ENCODE assay signal across 8 mouse cellular contexts in genomic region chr7:132930850-132931559, GRCm38 (mm10). TPM values are rescaled to one million over a fixed set of nuclear protein-coding genes. Genes with fewer than 3 reads are reported as not detected.
A peak's percentile ranks its signal among the peaks of the same experiment; 100 is the strongest.
DNase-seq lines count a peak whose midpoint lies in the region; ATAC-seq and TF ChIP-seq lines count a peak whose summit lies in the region.

Zranb1 (plus strand) TSS chr7:132931142.

- peak; percentile 99 for DNase-seq in MEL (ENCODE audit: low read depth, low spot score)
- peak; percentile 99 for DNase-seq in cerebellum, adult 2 months
- DNase-seq in forebrain, postnatal 0 days, result peak; percentile 98
- DNase-seq in heart, postnatal 4 days, result peak; percentile 99
- peak; percentile 98 to 99 for DNase-seq in layer of hippocampus, adult 8-10 months (ENCODE audit: low spot score in 2 of 2)
- peak; percentile 97 for DNase-seq in ovary, adult 18-20 months (ENCODE audit: low spot score)
- peak; percentile 98 for DNase-seq in thymus, postnatal 0 days (ENCODE audit: low spot score)

- peak within 1 kb of the TSS; percentile 68 for H3K27ac ChIP-seq in MEL (ENCODE audit: control insufficient read depth, low read depth, low read length)
- peak within 1 kb of the TSS; percentile 83 for H3K27ac ChIP-seq in cerebellum, adult 2 months (ENCODE audit: insufficient read depth, low read length)
- peak within 1 kb of the TSS; percentile 98 for H3K27ac ChIP-seq in forebrain, postnatal 0 days (ENCODE audit: low read depth, low read length)
- H3K27ac ChIP-seq in lung, embryonic 15.5 days, result peak within 1 kb of the TSS; percentile 98

- H3K4me3 ChIP-seq in MEL (ENCODE audit: control insufficient read depth in 1 of 2, insufficient read depth in 1 of 2, low read depth in 2 of 2, low read length in 2 of 2), result peak within 1 kb of the TSS; percentile 88 to 94
- H3K4me3 ChIP-seq in cerebellum, adult 2 months (replicated peaks; ENCODE audit: insufficient read depth, low read depth, low read length), result peak within 1 kb of the TSS; percentile 91
- H3K4me3 ChIP-seq in forebrain, postnatal 0 days (ENCODE audit: low read depth, low read length), result peak within 1 kb of the TSS; percentile 98
- peak within 1 kb of the TSS; percentile 88 for H3K4me3 ChIP-seq in lung, embryonic 15.5 days

- peak within 1 kb of the TSS; percentile 89 for H3K9ac ChIP-seq in MEL (ENCODE audit: control insufficient read depth, low read depth, low read length, poor library complexity, severe bottlenecking)
- H3K9ac ChIP-seq in forebrain, postnatal 0 days, result peak within 1 kb of the TSS; percentile 89
- peak within 1 kb of the TSS; percentile 87 for H3K9ac ChIP-seq in lung, embryonic 15.5 days

- H3K4me2 ChIP-seq in forebrain, postnatal 0 days (ENCODE audit: low read depth), result peak within 1 kb of the TSS; percentile 70
- H3K4me2 ChIP-seq in lung, embryonic 15.5 days, result peak within 1 kb of the TSS; percentile 70

- H3K9me3 ChIP-seq in MEL (replicated peaks; ENCODE audit: insufficient read depth, low read length), result no peaks in the 10 kb centered on the region
- no peaks in the 10 kb centered on the region for H3K9me3 ChIP-seq in forebrain, postnatal 0 days (ENCODE audit: low read length)
- H3K9me3 ChIP-seq in lung, embryonic 15.5 days, result no peaks in the 10 kb centered on the region

- no peak for TF ChIP-seq RAD21 in MEL (IDR thresholded peaks at IDR 0.05; ENCODE audit: low read depth, low read length)

- ATAC-seq in forebrain, postnatal 0 days, result peak; percentile 99
- peak; percentile 100 for ATAC-seq in lung, embryonic 15.5 days (ENCODE audit: borderline replicate concordance, extremely low read depth, low FRiP score, low TSS enrichment)

- no peak for TF ChIP-seq EP300 in MEL (IDR thresholded peaks at IDR 0.05; ENCODE audit: low read depth in 1 of 2, low read length in 2 of 2)

- peaks cover 37% of the 10 kb centered on the region for H3K79me2 ChIP-seq in MEL (ENCODE audit: control insufficient read depth, insufficient read depth, low read length, poor library complexity)

- H3K4me1 ChIP-seq in MEL (ENCODE audit: control insufficient read depth in 1 of 2, insufficient read depth in 2 of 2, low read length in 2 of 2), result peaks cover 6 to 19% of the 10 kb centered on the region in 2 experiments; a peak in 3 of 4 replicates
- no peaks in the 10 kb centered on the region for H3K4me1 ChIP-seq in cerebellum, adult 2 months (ENCODE audit: control insufficient read depth, insufficient read depth, low read length)
- H3K4me1 ChIP-seq in forebrain, postnatal 0 days (ENCODE audit: insufficient read depth), result peaks cover 16% of the 10 kb centered on the region
- H3K4me1 ChIP-seq in lung, embryonic 15.5 days, result peaks cover 11% of the 10 kb centered on the region

- WGBS in cerebellum, adult 2 months, result under 1% methylated on average over 90 of the region's 93 CpGs
- WGBS in forebrain, postnatal 0 days, result 5% methylated on average over 85 of the region's 93 CpGs
- WGBS in lung, embryonic 15.5 days, result 2% methylated on average over 77 of the region's 93 CpGs

- peak; percentile 83 to 94 for TF ChIP-seq POLR2A in MEL (IDR thresholded peaks at IDR 0.05; ENCODE audit: control insufficient read depth in 1 of 2, insufficient read depth in 1 of 2, low read depth in 1 of 2, low read length in 2 of 2, poor library complexity in 1 of 2)
- peak; percentile 76 for TF ChIP-seq POLR2A in cerebellum, adult 2 months (IDR thresholded peaks at IDR 0.05; ENCODE audit: borderline replicate concordance, insufficient read depth, low read length)

- H3K27me3 ChIP-seq in MEL (ENCODE audit: control insufficient read depth in 1 of 2, insufficient read depth in 2 of 2, low read length in 2 of 2), result no peaks in the 10 kb centered on the region
- no peaks in the 10 kb centered on the region for H3K27me3 ChIP-seq in cerebellum, adult 2 months (ENCODE audit: control insufficient read depth, insufficient read depth, low read length)
- no peaks in the 10 kb centered on the region for H3K27me3 ChIP-seq in forebrain, postnatal 0 days (ENCODE audit: insufficient read depth, low read length)
- no peaks in the 10 kb centered on the region for H3K27me3 ChIP-seq in lung, embryonic 15.5 days

- no peak for TF ChIP-seq CTCF in MEL (IDR thresholded peaks at IDR 0.05 in 2 of 3, conservative IDR thresholded peaks at IDR 0.05 in 1 of 3; ENCODE audit: control insufficient read depth in 1 of 3, insufficient read depth in 1 of 3, low read depth in 2 of 3, low read length in 3 of 3, poor library complexity in 1 of 3, severe bottlenecking in 1 of 3)
- no peak for TF ChIP-seq CTCF in cerebellum, adult 2 months (IDR thresholded peaks at IDR 0.05; ENCODE audit: borderline replicate concordance, insufficient read depth, low read depth, low read length)
- TF ChIP-seq CTCF in forebrain, postnatal 0 days (IDR thresholded peaks at IDR 0.05; ENCODE audit: low read depth), result no peak

- H3K36me3 ChIP-seq in MEL (ENCODE audit: control insufficient read depth in 1 of 2, insufficient read depth in 2 of 2, low read length in 2 of 2), result peaks cover 0 to 24% of the 10 kb centered on the region in 2 experiments; a peak in 2 of 4 replicates
- H3K36me3 ChIP-seq in forebrain, postnatal 0 days (ENCODE audit: insufficient read depth), result no peaks in the 10 kb centered on the region
- no peaks in the 10 kb centered on the region for H3K36me3 ChIP-seq in lung, embryonic 15.5 days

TF ChIP-seq in MEL, 35 proteins besides CTCF, POLR2A, EP300 and RAD21 (continues in another document):
- TF ChIP-seq GABPA (IDR thresholded peaks at IDR 0.05; ENCODE audit: low read depth, low read length), result no peak
- peak; percentile 44; the same call in 1 of the 2 replicates for TF ChIP-seq MAZ (IDR thresholded peaks at IDR 0.05; ENCODE audit: low read depth, low read length)
- TF ChIP-seq ZC3H11A (IDR thresholded peaks at IDR 0.05; ENCODE audit: low read depth, low read length), result no peak
- peak; percentile 39; the same call in 1 of the 2 replicates for TF ChIP-seq E2F4 (IDR thresholded peaks at IDR 0.05; ENCODE audit: borderline replicate concordance, low read depth, low read length)
- TF ChIP-seq ETS1 (IDR thresholded peaks at IDR 0.05; ENCODE audit: low read depth, low read length), result peak; percentile 61
- peak; percentile 94 for TF ChIP-seq HCFC1 (IDR thresholded peaks at IDR 0.05; ENCODE audit: low read depth, low read length)
- TF ChIP-seq MYB (IDR thresholded peaks at IDR 0.05; ENCODE audit: low read depth, low read length), result no peak
- TF ChIP-seq USF1 (IDR thresholded peaks at IDR 0.05; ENCODE audit: low read depth, low read length), result peak; percentile 47; the same call in 1 of the 2 replicates
- TF ChIP-seq TBP (IDR thresholded peaks at IDR 0.05; ENCODE audit: low read depth, low read length), result peak; percentile 76
- peak; percentile 93 for TF ChIP-seq MXI1 (IDR thresholded peaks at IDR 0.05; ENCODE audit: low read depth, low read length)
- TF ChIP-seq MAFK (IDR thresholded peaks at IDR 0.05; ENCODE audit: borderline replicate concordance, low read depth, low read length), result no peak
- peak; percentile 79 for TF ChIP-seq MYC (IDR thresholded peaks at IDR 0.05; ENCODE audit: low read depth, low read length)
- peak; percentile 68 for TF ChIP-seq TCF12 (IDR thresholded peaks at IDR 0.05; ENCODE audit: low read depth, low read length)
- no peak for TF ChIP-seq SMC3 (IDR thresholded peaks at IDR 0.05; ENCODE audit: low read depth, low read length)
- TF ChIP-seq MEF2A (IDR thresholded peaks at IDR 0.05; ENCODE audit: extremely low read depth, insufficient replicate concordance, low read depth, low read length, poor library complexity, severe bottlenecking), result peak; percentile 15; the same call in 1 of the 2 replicates
- TF ChIP-seq UBTF (IDR thresholded peaks at IDR 0.05; ENCODE audit: borderline replicate concordance, insufficient read depth, low read depth, low read length), result no peak
- no peak for TF ChIP-seq ZKSCAN1 (IDR thresholded peaks at IDR 0.05; ENCODE audit: low read depth, low read length)
- peak; percentile 82 for TF ChIP-seq POLR2AphosphoS2 (IDR thresholded peaks at IDR 0.05; ENCODE audit: low read length)
- peak; percentile 63; the same call in 1 of the 2 replicates for TF ChIP-seq NRF1 (IDR thresholded peaks at IDR 0.05; ENCODE audit: insufficient read depth, low read depth, low read length, poor library complexity, severe bottlenecking)
- no peak for TF ChIP-seq BHLHE40 (IDR thresholded peaks at IDR 0.05; ENCODE audit: borderline replicate concordance, low read depth, low read length)
- TF ChIP-seq KAT2A (conservative IDR thresholded peaks at IDR 0.05; ENCODE audit: low read depth, low read length), result no peak; the same call in 1 of the 2 replicates
- TF ChIP-seq ZMIZ1 (IDR thresholded peaks at IDR 0.05; ENCODE audit: low read depth, low read length), result peak; percentile 82
- no peak for TF ChIP-seq JUND (IDR thresholded peaks at IDR 0.05; ENCODE audit: low read depth, low read length)
- no peak for TF ChIP-seq CHD1 (IDR thresholded peaks at IDR 0.05; ENCODE audit: low read depth, low read length)
- TF ChIP-seq ZNF384 (IDR thresholded peaks at IDR 0.05; ENCODE audit: low read depth, low read length), result no peak
- no peak for TF ChIP-seq ELF1 (IDR thresholded peaks at IDR 0.05; ENCODE audit: low read depth, low read length)
- peak; percentile 32; the same call in 1 of the 2 replicates for TF ChIP-seq CHD2 (IDR thresholded peaks at IDR 0.05; ENCODE audit: low read length)
- no peak for TF ChIP-seq USF2 (IDR thresholded peaks at IDR 0.05; ENCODE audit: borderline replicate concordance in 1 of 2, insufficient read depth in 1 of 2, low read depth in 1 of 2, low read length in 2 of 2)
- TF ChIP-seq MAX (IDR thresholded peaks at IDR 0.05; ENCODE audit: low read length), result peak; percentile 81
- peak; percentile 13; the same call in 1 of the 2 replicates for TF ChIP-seq GATA1 (IDR thresholded peaks at IDR 0.05; ENCODE audit: low read depth, low read length)
- TF ChIP-seq RCOR1 (IDR thresholded peaks at IDR 0.05; ENCODE audit: low read depth, low read length), result no peak

RNA-seq across cellular contexts. Expression of gene Zranb1, which starts in this region (rescaled TPM):
- 18.0 and 18.5 TPM in 2 replicates for total RNA-seq in MEL (2012; rRNA removed)
- 10 to 100 TPM in 1 of 2 experiments, not detected in 1; 17.4 TPM for polyA plus RNA-seq in MEL (2012; ENCODE audit: insufficient read depth in 1 of 2, insufficient read length in 2 of 2, low read depth in 1 of 2, low replicate concordance in 2 of 2, missing spikeins in 1 of 2)
- polyA plus RNA-seq in cerebellum, adult 2 months (2012; rRNA removed), result 43.0 and 46.0 TPM in 2 replicates
- total RNA-seq in forebrain, postnatal 0 days (2014; rRNA removed), result 84.4 and 90.1 TPM in 2 replicates
- 23.6 and 25.7 TPM in 2 replicates for polyA plus RNA-seq in forebrain, postnatal 0 days (2015; fragmentation: Nextera tagmentation; extraction: Ambion mirVana)
- 10 to 100 TPM; 35.0 to 36.1 TPM for total RNA-seq in heart, postnatal 4 days (2021)
- total RNA-seq in layer of hippocampus, adult 8-10 months (2022), result 10 to 100 TPM; 42.1 to 46.7 (median 44.4) TPM
- polyA plus RNA-seq in lung, embryonic 15.5 days (2015; fragmentation: Nextera tagmentation; extraction: Ambion mirVana), result 10.8 and 11.9 TPM in 2 replicates
- 9.7 and 12.7 TPM in 2 replicates for polyA plus RNA-seq in thymus, postnatal 0 days (2015; fragmentation: Nextera tagmentation; extraction: Ambion mirVana)

Comparison
In these comparisons a context has a peak if more than half of its experiments do, and no peak if none do; other contexts are left out.
1. Peak in every context shown above with its lines: DNase-seq, ATAC-seq, H3K4me3 ChIP-seq and H3K27ac ChIP-seq.